Mouse (Mus musculus): ENCODE data around the gene Abtb1. TPM values are rescaled to one million over a fixed set of nuclear protein-coding genes. Genes with fewer than 3 reads are reported as not detected.

Abtb1 gene
- polyA plus RNA-seq, 1 experiment from 2014 or later, result 37.6 TPM

DNA sequence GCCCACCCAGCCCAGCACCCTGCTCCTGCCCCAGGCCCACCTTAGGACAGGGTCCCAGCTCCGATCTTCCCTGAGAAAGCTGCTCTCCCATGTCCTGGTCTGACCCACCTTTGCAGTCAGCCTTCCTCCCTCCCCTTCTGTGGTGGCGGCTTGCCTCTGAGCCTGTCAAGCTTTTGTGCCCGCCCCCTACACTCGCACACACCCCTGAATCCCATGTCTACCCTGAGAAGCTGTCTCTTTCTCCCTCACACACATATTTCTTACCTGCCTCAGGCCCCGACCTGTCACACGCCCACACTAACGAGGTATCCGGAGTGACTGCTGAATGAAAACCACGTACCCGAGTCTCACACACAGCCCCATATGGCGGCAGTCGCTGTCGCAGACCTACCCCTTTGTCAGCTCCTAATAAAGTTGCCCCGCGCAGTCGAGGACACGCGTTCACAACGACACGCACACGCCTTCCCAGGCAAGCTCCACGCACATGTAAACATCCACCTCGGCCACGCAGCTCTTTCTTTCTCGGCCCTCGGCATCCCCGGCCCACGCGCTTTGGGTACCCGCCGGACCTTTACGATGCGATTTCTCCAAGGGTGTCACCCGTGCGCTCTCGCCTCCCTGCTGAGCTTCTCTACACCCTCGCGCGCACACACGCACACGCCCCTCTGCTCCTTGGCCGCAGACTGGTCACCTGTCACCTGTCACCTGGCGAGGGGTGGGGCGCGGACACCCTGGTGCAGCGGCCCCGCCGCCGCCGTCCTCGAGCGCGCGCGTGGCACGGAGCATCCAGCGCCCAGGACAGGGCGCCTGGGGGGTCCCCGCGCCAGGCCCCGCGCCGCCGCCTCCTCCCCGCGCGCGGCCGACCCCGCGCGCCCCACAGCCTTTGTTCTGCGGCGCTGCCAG lies 32.4 kb upstream of the Abtb1 start:
- H3K4me3 ChIP-seq, result peak overlapping the region; percentile 94
- H3K9ac ChIP-seq (replicated peaks), result peak overlapping the region; percentile 95
- peaks cover 47% of the 10 kb centered on the region for H3K4me1 ChIP-seq
- H3K27me3 ChIP-seq, result no peaks in the 10 kb centered on the region
- H3K36me3 ChIP-seq, result no peaks in the 10 kb centered on the region; the same call in 1 of the 2 replicates
- peak overlapping the region; percentile 96 for H3K27ac ChIP-seq (replicated peaks)
- 2% methylated on average over 59 of the region's 74 CpGs for WGBS
- ATAC-seq (replicated peaks), result peak; percentile 61
- H3K9me3 ChIP-seq, result no peaks in the 10 kb centered on the region
- H3K4me2 ChIP-seq (replicated peaks), result peak overlapping the region; percentile 75

- Histone ChIP-seq H3K27me3 (no peaks in the 10 kb centered on the region), H3K4me1 (peaks cover 47% of the 10 kb centered on the region), H3K36me3 (peaks cover 3% of the 10 kb centered on the region; the same call in 1 of the 2 replicates), H3K27ac (replicated peaks) (peak overlapping the region; percentile 96), H3K4me2 (replicated peaks) (peak overlapping the region; percentile 75), H3K4me3 (peak overlapping the region; percentile 94), H3K9ac (replicated peaks) (peak overlapping the region; percentile 95), H3K9me3 (no peaks in the 10 kb centered on the region)
- 12% methylated on average over 7 of the region's 7 CpGs for WGBS
- peak; percentile 51 for ATAC-seq (replicated peaks)
Observed at GRCm38 (mm10) chr6:88872811-88873210, 31.0 kb upstream of the Abtb1 start.

GRCm38 (mm10) chr6:88871546-88871945 lies 29.8 kb upstream of the Abtb1 start:
- H3K4me3 ChIP-seq, result peak overlapping the region; percentile 94
- WGBS, result 11% methylated on average over 8 of the region's 8 CpGs
- H3K27ac ChIP-seq (replicated peaks), result peak overlapping the region; percentile 96
- H3K9ac ChIP-seq (replicated peaks), result no peak overlapping the region
- H3K36me3 ChIP-seq, result peaks cover 6% of the 10 kb centered on the region; the same call in 1 of the 2 replicates
- no peaks in the 10 kb centered on the region for H3K27me3 ChIP-seq
- ATAC-seq (replicated peaks), result peak; percentile 21
- peak overlapping the region; percentile 75 for H3K4me2 ChIP-seq (replicated peaks)
- H3K4me1 ChIP-seq, result peaks cover 47% of the 10 kb centered on the region
- no peaks in the 10 kb centered on the region for H3K9me3 ChIP-seq

DNA sequence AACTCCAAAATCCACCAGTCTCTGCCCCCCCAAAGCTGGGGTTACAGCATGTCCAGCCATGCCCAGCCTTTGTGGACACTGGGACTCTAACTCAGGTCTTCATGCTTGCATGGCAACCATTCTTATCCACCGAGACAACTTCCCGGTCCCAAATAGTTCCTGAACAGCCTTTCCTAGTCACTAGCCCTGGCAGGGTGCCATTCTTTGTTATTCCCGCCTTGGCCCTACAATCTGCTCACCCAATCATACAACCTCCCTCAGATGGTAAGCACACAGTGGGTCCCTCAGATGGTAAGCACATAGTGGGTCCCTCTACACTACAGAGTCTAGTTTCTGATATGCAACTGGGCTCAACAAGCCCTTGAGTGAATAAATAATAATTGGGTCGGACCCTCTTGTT lies 28.8 kb upstream of the Abtb1 start:
- Histone ChIP-seq H3K27me3 (no peaks in the 10 kb centered on the region), H3K9ac (replicated peaks) (no peak overlapping the region), H3K4me1 (peaks cover 47% of the 10 kb centered on the region), H3K27ac (replicated peaks) (peak overlapping the region; percentile 96), H3K4me2 (replicated peaks) (no peak overlapping the region), H3K9me3 (no peaks in the 10 kb centered on the region), H3K36me3 (peaks cover 6% of the 10 kb centered on the region; the same call in 1 of the 2 replicates), H3K4me3 (no peak overlapping the region)
- 31% methylated on average over 4 of the region's 4 CpGs for WGBS
- no peak for ATAC-seq (replicated peaks)

DNA sequence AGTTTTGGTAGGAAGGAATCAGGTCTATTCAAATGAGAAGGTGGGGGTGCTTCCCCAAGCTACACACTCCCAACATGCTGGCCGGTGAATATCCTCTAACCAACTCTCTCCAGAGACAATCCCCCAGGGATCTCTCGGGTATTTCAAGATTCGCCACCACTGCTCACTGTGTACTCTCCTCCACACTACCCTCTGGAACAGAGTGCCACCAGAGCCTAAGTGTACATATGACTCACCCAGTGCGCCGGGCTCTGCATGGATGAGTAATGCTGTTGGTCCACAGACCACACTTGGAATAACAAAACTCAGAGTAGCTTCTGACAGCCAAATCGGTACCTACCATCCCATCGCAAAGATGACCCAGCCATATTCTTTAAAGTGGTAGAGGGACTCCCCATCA lies 27.7 kb upstream of the Abtb1 start:
- Histone ChIP-seq H3K27me3 (no peaks in the 10 kb centered on the region), H3K9ac (replicated peaks) (no peak overlapping the region), H3K9me3 (no peaks in the 10 kb centered on the region), H3K4me3 (no peak overlapping the region), H3K4me2 (replicated peaks) (no peak overlapping the region), H3K4me1 (peaks cover 43% of the 10 kb centered on the region), H3K36me3 (peaks cover 13% of the 10 kb centered on the region), H3K27ac (replicated peaks) (0 out of 2 replicates have a peak overlapping the region, but pooled peaks have one; percentile 1)
- 91% methylated on average over 7 of the region's 7 CpGs for WGBS
- no peak for ATAC-seq (replicated peaks)

GRCm38 (mm10) chr6:88865704-88866103 lies 23.9 kb upstream of the Abtb1 start:
- Histone ChIP-seq H3K36me3 (peaks cover 46% of the 10 kb centered on the region), H3K9ac (replicated peaks) (no peak overlapping the region), H3K27ac (replicated peaks) (no peak overlapping the region), H3K9me3 (peaks cover 6% of the 10 kb centered on the region; the same call in 1 of the 2 replicates), H3K4me2 (replicated peaks) (no peak overlapping the region), H3K4me1 (peaks cover 14% of the 10 kb centered on the region), H3K4me3 (no peak overlapping the region), H3K27me3 (no peaks in the 10 kb centered on the region)
- no peak for ATAC-seq (replicated peaks)
- 87% methylated on average over 7 of the region's 7 CpGs for WGBS

GRCm38 (mm10) chr6:88860914-88861313 lies 19.1 kb upstream of the Abtb1 start:
- Histone ChIP-seq H3K9ac (replicated peaks) (no peak overlapping the region), H3K4me3 (no peak overlapping the region), H3K4me1 (no peaks in the 10 kb centered on the region), H3K36me3 (peaks cover 83% of the 10 kb centered on the region), H3K27me3 (no peaks in the 10 kb centered on the region), H3K4me2 (replicated peaks) (no peak overlapping the region), H3K27ac (replicated peaks) (no peak overlapping the region), H3K9me3 (peaks cover 6% of the 10 kb centered on the region; the same call in 1 of the 2 replicates)
- WGBS, result 23% methylated on average over 2 of the region's 2 CpGs
- no peak for ATAC-seq (replicated peaks)

DNA sequence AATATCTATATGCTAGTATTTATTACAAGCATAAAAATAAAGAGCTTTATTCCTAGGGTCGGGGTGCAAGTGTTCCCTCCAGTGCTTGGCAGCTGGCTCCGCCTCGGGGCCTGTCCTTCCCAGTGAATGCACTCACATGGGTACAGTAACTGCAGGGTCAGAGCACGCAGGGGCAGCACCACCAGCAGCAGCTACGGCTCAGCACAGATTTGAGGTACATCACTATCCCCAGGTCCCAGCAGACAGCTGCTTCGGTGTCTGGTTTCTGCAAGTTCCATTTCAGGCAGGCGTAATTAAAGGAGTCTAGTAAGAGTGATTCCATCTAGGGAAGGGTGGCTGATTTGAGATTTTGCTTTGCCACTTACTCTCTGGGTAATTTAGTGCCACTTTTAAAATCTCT lies 16.6 kb upstream of the Abtb1 start:
- 79% methylated on average over 7 of the region's 7 CpGs for WGBS
- Histone ChIP-seq H3K27me3 (no peaks in the 10 kb centered on the region), H3K4me1 (no peaks in the 10 kb centered on the region), H3K4me3 (no peak overlapping the region), H3K9me3 (peaks cover 6% of the 10 kb centered on the region; the same call in 1 of the 2 replicates), H3K36me3 (peaks cover 85% of the 10 kb centered on the region), H3K9ac (replicated peaks) (no peak overlapping the region), H3K4me2 (replicated peaks) (no peak overlapping the region), H3K27ac (replicated peaks) (no peak overlapping the region)
- ATAC-seq (replicated peaks), result no peak

- H3K4me1 ChIP-seq, result no peaks in the 10 kb centered on the region
- H3K4me2 ChIP-seq (replicated peaks), result no peak overlapping the region
- no peak overlapping the region for H3K27ac ChIP-seq (replicated peaks)
- H3K36me3 ChIP-seq, result peaks cover 80% of the 10 kb centered on the region
- no peak overlapping the region for H3K4me3 ChIP-seq
- WGBS, result 88% methylated on average over 6 of the region's 6 CpGs
- no peaks in the 10 kb centered on the region for H3K27me3 ChIP-seq
- ATAC-seq (replicated peaks), result no peak
- H3K9ac ChIP-seq (replicated peaks), result no peak overlapping the region
- H3K9me3 ChIP-seq, result peaks cover 6% of the 10 kb centered on the region; the same call in 1 of the 2 replicates
Observed at GRCm38 (mm10) chr6:88857830-88858229, 16.0 kb upstream of the Abtb1 start.

DNA sequence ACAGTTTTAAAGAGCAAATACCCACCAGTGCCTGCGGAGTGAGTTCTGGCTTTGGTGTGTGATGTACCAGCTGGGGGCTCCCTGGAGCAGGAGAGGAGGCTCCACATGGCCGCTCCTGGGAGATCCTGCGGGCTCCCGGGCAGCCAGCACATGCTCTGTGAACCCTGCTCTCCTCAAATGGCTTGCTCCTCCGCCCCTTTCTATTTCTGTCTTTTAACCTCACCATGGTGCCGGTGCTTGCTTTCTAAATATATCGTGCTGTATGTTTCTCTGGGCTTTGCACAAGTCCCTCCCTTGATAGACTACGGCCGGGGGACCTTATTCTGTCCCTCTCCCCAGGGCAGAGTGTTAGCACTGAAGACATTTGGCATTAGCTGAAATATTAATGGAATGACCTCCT lies 15.5 kb upstream of the Abtb1 start:
- H3K4me2 ChIP-seq (replicated peaks), result no peak overlapping the region
- H3K27ac ChIP-seq (replicated peaks), result no peak overlapping the region
- no peaks in the 10 kb centered on the region for H3K27me3 ChIP-seq
- H3K4me1 ChIP-seq, result no peaks in the 10 kb centered on the region
- 48% methylated on average over 9 of the region's 9 CpGs for WGBS
- no peak overlapping the region for H3K4me3 ChIP-seq
- no peak for ATAC-seq (replicated peaks)
- H3K9ac ChIP-seq (replicated peaks), result no peak overlapping the region
- H3K9me3 ChIP-seq, result peaks cover 5% of the 10 kb centered on the region; the same call in 1 of the 2 replicates
- H3K36me3 ChIP-seq, result peaks cover 77% of the 10 kb centered on the region

DNA sequence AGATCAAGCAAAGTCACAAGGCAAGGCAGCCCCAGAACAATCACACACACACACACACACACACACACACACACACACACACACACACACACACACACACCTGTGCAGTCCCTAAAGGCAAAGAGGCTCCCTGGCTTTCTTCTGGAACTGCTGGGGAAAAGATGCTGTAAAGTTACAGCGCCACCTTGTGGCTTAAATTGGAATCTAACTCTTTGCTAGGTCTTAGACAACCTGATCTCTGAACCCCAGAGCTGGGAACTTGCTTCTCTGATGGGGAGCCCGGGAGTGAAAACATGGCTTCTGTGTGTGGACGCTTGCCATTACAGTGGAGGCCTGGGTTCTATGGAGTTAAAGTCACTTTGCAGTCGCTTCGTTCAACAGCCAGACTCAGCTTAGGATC lies 13.9 kb upstream of the Abtb1 start:
- WGBS, result 22% methylated on average over 5 of the region's 5 CpGs
- Histone ChIP-seq H3K27ac (replicated peaks) (no peak overlapping the region), H3K9ac (replicated peaks) (no peak overlapping the region), H3K36me3 (peaks cover 65% of the 10 kb centered on the region), H3K9me3 (no peaks in the 10 kb centered on the region), H3K4me2 (replicated peaks) (no peak overlapping the region), H3K27me3 (no peaks in the 10 kb centered on the region), H3K4me3 (no peak overlapping the region), H3K4me1 (no peaks in the 10 kb centered on the region)
- peak; percentile 30; the same call in 1 of the 2 replicates for ATAC-seq (replicated peaks)

GRCm38 (mm10) chr6:88854509-88854908 lies 12.7 kb upstream of the Abtb1 start:
- WGBS, result 85% methylated on average over 5 of the region's 5 CpGs

More at GRCm38 (mm10) chr6:88854509-88854908, 12.7 kb upstream of the Abtb1 start:
- Histone ChIP-seq H3K9me3 (no peaks in the 10 kb centered on the region), H3K4me1 (no peaks in the 10 kb centered on the region), H3K9ac (replicated peaks) (no peak overlapping the region), H3K27me3 (no peaks in the 10 kb centered on the region), H3K36me3 (peaks cover 57% of the 10 kb centered on the region), H3K27ac (replicated peaks) (no peak overlapping the region), H3K4me3 (no peak overlapping the region), H3K4me2 (replicated peaks) (no peak overlapping the region)
- no peak for ATAC-seq (replicated peaks)

All from forebrain, embryonic 15.5 days (tissue).